Mouse (Mus musculus) CH12.LX (cell line): Measurements from ENCODE around the gene Fam161b.

Experiments used
- CHD2 ChIP-seq: IDR thresholded peaks from 2 replicates; pipeline ENCODE4 v1.6.1; 2011; ENCODE audit warnings: low read length, improper control_type of control experiment
- CTCF ChIP-seq, 2 experiments: IDR thresholded peaks in 1 of 2; conservative IDR thresholded peaks in 1 of 2; 2 replicates each; pipeline ENCODE4 v1.5.1; 2011 to 2012; ENCODE audit warnings: low read depth in 2 of 2, low read length in 2 of 2, improper control_type of control experiment in 1 of 2, inconsistent platforms in 1 of 2, mild to moderate bottlenecking in 1 of 2, moderate library complexity in 1 of 2
- EP300 ChIP-seq: IDR thresholded peaks from 2 replicates; pipeline ENCODE4 v1.6.1; 2011; ENCODE audit warnings: low read length, improper control_type of control experiment
- ETS1 ChIP-seq: conservative IDR thresholded peaks from 2 replicates; pipeline ENCODE4 v1.6.1; 2012; ENCODE audit warnings: low read depth, mild to moderate bottlenecking, inconsistent platforms, low read length, improper control_type of control experiment, moderate library complexity
- GABPA ChIP-seq: IDR thresholded peaks from 2 replicates; pipeline ENCODE4 v1.6.1; 2012; ENCODE audit warnings: low read depth, low read length, improper control_type of control experiment, inconsistent platforms; ENCODE audit not compliant: insufficient replicate concordance
- IRF4 ChIP-seq: IDR thresholded peaks from 2 replicates; pipeline ENCODE4 v1.6.1; 2014; ENCODE audit warnings: low read depth, mild to moderate bottlenecking, inconsistent platforms, low read length, improper control_type of control experiment
- MAZ ChIP-seq: IDR thresholded peaks from 2 replicates; pipeline ENCODE4 v1.6.1; 2012; ENCODE audit warnings: low read depth, mild to moderate bottlenecking, inconsistent platforms, low read length, improper control_type of control experiment, moderate library complexity
- POLR2A ChIP-seq: IDR thresholded peaks from 2 replicates; pipeline ENCODE4 v1.6.1; 2011; ENCODE audit warnings: low read depth, mild to moderate bottlenecking, improper control_type of control experiment, low read length
- RCOR1 ChIP-seq: conservative IDR thresholded peaks from 2 replicates; pipeline ENCODE4 v1.6.1; 2012; ENCODE audit warnings: low read depth, mild to moderate bottlenecking, inconsistent platforms, low read length, improper control_type of control experiment
- TCF12 ChIP-seq: IDR thresholded peaks from 2 replicates; pipeline ENCODE4 v1.6.1; 2014; ENCODE audit warnings: low read depth, mild to moderate bottlenecking, inconsistent platforms, low read length, improper control_type of control experiment
- USF1 ChIP-seq: IDR thresholded peaks from 2 replicates; pipeline ENCODE4 v1.6.1; 2014; ENCODE audit warnings: low read depth, mild to moderate bottlenecking, inconsistent platforms, low read length, improper control_type of control experiment
- USF2 ChIP-seq: conservative IDR thresholded peaks from 2 replicates; pipeline ENCODE4 v1.6.1; 2011; ENCODE audit warnings: low read depth, low read length, improper control_type of control experiment
- ZC3H11A ChIP-seq: IDR thresholded peaks from 2 replicates; pipeline ENCODE4 v1.6.1; 2012; ENCODE audit warnings: low read depth, mild to moderate bottlenecking, inconsistent platforms, low read length, improper control_type of control experiment
- ZNF384 ChIP-seq: IDR thresholded peaks from 2 replicates; pipeline ENCODE4 v1.6.1; 2012; ENCODE audit warnings: low read depth, low read length, improper control_type of control experiment, inconsistent platforms

GRCm38 (mm10) chr12:84404541-84404940 is 42.9 kb upstream of the Fam161b start:
- no peak for TF ChIP-seq CHD2
- no peak for TF ChIP-seq ZNF384
- TF ChIP-seq POLR2A, result no peak
- no peak for TF ChIP-seq CTCF (conservative IDR thresholded peaks at IDR 0.05 in 1 of 2, IDR thresholded peaks at IDR 0.05 in 1 of 2; ENCODE audit: low read depth in 2 of 2, low read length in 2 of 2)
- no peak for TF ChIP-seq USF1
- TF ChIP-seq MAZ, result no peak
- no peak for TF ChIP-seq EP300
- no peak for TF ChIP-seq RCOR1
- no peak for TF ChIP-seq IRF4
- TF ChIP-seq TCF12, result no peak
- TF ChIP-seq GABPA, result no peak
- TF ChIP-seq ETS1, result no peak
- TF ChIP-seq USF2, result no peak
- TF ChIP-seq ZC3H11A, result no peak
